8 mouse cellular contexts compared by ENCODE assay signal in the genomic region with DNA sequence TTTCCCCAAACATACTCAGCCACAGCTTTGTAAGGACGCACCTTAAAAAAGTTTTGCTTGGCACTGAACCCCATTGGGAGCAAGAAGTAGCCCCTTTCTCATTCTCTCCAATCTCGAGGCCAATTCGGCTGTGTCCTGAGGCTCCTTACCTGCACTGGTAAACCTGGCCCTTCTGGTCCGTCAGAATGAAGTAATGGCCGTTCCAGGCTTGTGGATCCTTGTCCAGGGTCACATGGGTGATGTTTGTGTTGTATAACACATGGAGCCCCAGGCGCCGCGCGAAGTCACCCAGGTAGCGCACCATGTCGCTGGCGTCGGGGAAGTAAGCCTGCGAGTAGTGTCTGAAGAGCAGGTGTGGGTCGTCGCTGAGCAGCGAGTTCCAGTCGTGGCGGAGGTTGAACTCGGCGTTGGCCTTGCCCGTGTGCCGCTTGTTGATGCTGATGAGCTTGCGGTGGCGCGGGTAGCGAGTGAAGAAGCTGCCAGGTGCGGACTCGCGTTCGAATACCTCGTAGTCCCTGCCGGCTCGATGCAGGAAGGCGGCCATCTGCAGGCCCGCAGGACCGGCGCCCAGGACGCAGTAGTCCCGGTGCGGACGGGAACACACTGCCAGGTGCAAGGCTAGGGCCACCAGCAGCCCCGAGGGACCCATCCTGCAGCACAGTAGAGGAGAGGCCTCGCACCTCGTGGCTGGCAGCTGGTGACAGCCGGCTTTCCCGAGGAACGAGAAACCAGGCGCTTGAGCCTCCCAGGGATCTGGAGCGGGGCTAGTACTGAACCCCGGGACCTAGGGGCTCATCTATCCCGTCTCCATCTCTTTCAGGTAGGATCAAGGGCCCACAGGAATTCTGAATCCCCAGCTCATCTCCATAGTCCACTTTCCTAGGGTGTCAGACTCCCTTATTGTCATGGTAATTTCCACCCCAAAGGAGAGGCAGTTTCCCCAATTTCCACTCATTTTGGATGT. TPM values are rescaled to one million over a fixed set of nuclear protein-coding genes. Genes with fewer than 3 reads are reported as not detected.
DNase-seq lines count a peak whose midpoint lies in the region; ATAC-seq and TF ChIP-seq lines count a peak whose summit lies in the region.

No protein-coding gene starts in this region.

- peaks cover 29% of the 10 kb centered on the region for H3K36me3 ChIP-seq in lung, embryonic 14.5 days (ENCODE audit: insufficient read depth)
- peaks cover 48% of the 10 kb centered on the region for H3K36me3 ChIP-seq in forebrain, embryonic 13.5 days (ENCODE audit: poor library complexity, severe bottlenecking)
- H3K36me3 ChIP-seq in limb, embryonic 12.5 days: peaks cover 40% of the 10 kb centered on the region
- H3K36me3 ChIP-seq in neural tube, embryonic 12.5 days: peaks cover 40% of the 10 kb centered on the region

- H3K4me1 ChIP-seq in lung, embryonic 14.5 days (ENCODE audit: insufficient read depth): peaks cover 10% of the 10 kb centered on the region
- H3K4me1 ChIP-seq in forebrain, embryonic 13.5 days: peaks cover 33% of the 10 kb centered on the region
- H3K4me1 ChIP-seq in limb, embryonic 12.5 days (replicated peaks): peaks cover 27% of the 10 kb centered on the region
- peaks cover 20% of the 10 kb centered on the region for H3K4me1 ChIP-seq in neural tube, embryonic 12.5 days

- no peaks in the 10 kb centered on the region for H3K9me3 ChIP-seq in lung, embryonic 14.5 days (ENCODE audit: low read depth, low read length)
- H3K9me3 ChIP-seq in forebrain, embryonic 13.5 days (replicated peaks): no peaks in the 10 kb centered on the region
- H3K9me3 ChIP-seq in limb, embryonic 12.5 days: no peaks in the 10 kb centered on the region
- no peaks in the 10 kb centered on the region for H3K9me3 ChIP-seq in neural tube, embryonic 12.5 days

- no peak for TF ChIP-seq CTCF in lung, embryonic 14.5 days (IDR thresholded peaks at IDR 0.05; ENCODE audit: low read depth)

- H3K27ac ChIP-seq in lung, embryonic 14.5 days (ENCODE audit: low read depth): no peak overlapping the region
- H3K27ac ChIP-seq in forebrain, embryonic 13.5 days: peak overlapping the region; percentile 59
- no peak overlapping the region for H3K27ac ChIP-seq in limb, embryonic 12.5 days
- no peak overlapping the region for H3K27ac ChIP-seq in neural tube, embryonic 12.5 days

- WGBS in lung, embryonic 14.5 days: 7% methylated on average over 52 of the region's 52 CpGs
- WGBS in forebrain, embryonic 13.5 days: 10% methylated on average over 52 of the region's 52 CpGs
- WGBS in limb, embryonic 12.5 days: 9% methylated on average over 52 of the region's 52 CpGs
- 9% methylated on average over 52 of the region's 52 CpGs for WGBS in neural tube, embryonic 12.5 days

- peak overlapping the region; percentile 84 for H3K4me2 ChIP-seq in lung, embryonic 14.5 days
- H3K4me2 ChIP-seq in forebrain, embryonic 13.5 days: peak overlapping the region; percentile 87
- peak overlapping the region; percentile 84 for H3K4me2 ChIP-seq in limb, embryonic 12.5 days
- peak overlapping the region; percentile 78 for H3K4me2 ChIP-seq in neural tube, embryonic 12.5 days (replicated peaks)

- ATAC-seq in lung, embryonic 14.5 days (ENCODE audit: insufficient read depth): peak; percentile 56
- peak; percentile 61 for ATAC-seq in forebrain, embryonic 13.5 days
- peak; percentile 21; the same call in 1 of the 2 replicates for ATAC-seq in limb, embryonic 12.5 days (ENCODE audit: insufficient number of reproducible peaks, insufficient read depth, low FRiP score, low TSS enrichment, low read depth)
- peak; percentile 68 for ATAC-seq in neural tube, embryonic 12.5 days (ENCODE audit: low FRiP score, low read depth)

- peak overlapping the region; percentile 52 for H3K4me3 ChIP-seq in lung, embryonic 14.5 days (ENCODE audit: low read depth, low read length)
- H3K4me3 ChIP-seq in forebrain, embryonic 13.5 days: peak overlapping the region; percentile 50
- peak overlapping the region; percentile 61 for H3K4me3 ChIP-seq in limb, embryonic 12.5 days (replicated peaks)
- peak overlapping the region; percentile 55 for H3K4me3 ChIP-seq in neural tube, embryonic 12.5 days

- H3K27me3 ChIP-seq in lung, embryonic 14.5 days (ENCODE audit: insufficient read depth, low read length): peaks cover 13% of the 10 kb centered on the region
- H3K27me3 ChIP-seq in forebrain, embryonic 13.5 days: peaks cover 4% of the 10 kb centered on the region; the same call in 1 of the 2 replicates
- H3K27me3 ChIP-seq in limb, embryonic 12.5 days: peaks cover 14% of the 10 kb centered on the region
- peaks cover 11% of the 10 kb centered on the region for H3K27me3 ChIP-seq in neural tube, embryonic 12.5 days (replicated peaks)

- peak overlapping the region; percentile 50 for H3K9ac ChIP-seq in lung, embryonic 14.5 days
- H3K9ac ChIP-seq in forebrain, embryonic 13.5 days: peak overlapping the region; percentile 70
- H3K9ac ChIP-seq in limb, embryonic 12.5 days (replicated peaks): peak overlapping the region; percentile 59
- peak overlapping the region; percentile 56 for H3K9ac ChIP-seq in neural tube, embryonic 12.5 days

- DNase-seq in lung, embryonic 14.5 days: peak; percentile 21
- no peak for DNase-seq in lung, adult 18-20 months
- DNase-seq in cerebellum, adult 18-20 months: peak; percentile 51 to 63
- DNase-seq in layer of hippocampus, adult 8-10 months (ENCODE audit: low spot score in 2 of 2): no peak
- DNase-seq in left cerebral cortex, adult 8-10 months (ENCODE audit: low spot score in 2 of 2): no peak

RNA-seq across cellular contexts. Expression of a gene that starts 0.8 kb away (rescaled TPM):
- 5.4 and 5.7 TPM in 2 replicates for polyA plus RNA-seq in lung, embryonic 14.5 days (2014; fragmentation: Nextera tagmentation; extraction: Ambion mirVana)
- polyA plus RNA-seq in forebrain, embryonic 13.5 days (2015; fragmentation: Nextera tagmentation; extraction: Ambion mirVana): 6.9 and 8.5 TPM in 2 replicates
- polyA plus RNA-seq in limb, embryonic 12.5 days (2016; fragmentation: Nextera tagmentation; extraction: Ambion mirVana): 6.4 and 7.5 TPM in 2 replicates
- 5.5 and 6.2 TPM in 2 replicates for polyA plus RNA-seq in neural tube, embryonic 12.5 days (2016; fragmentation: Nextera tagmentation; extraction: Ambion mirVana)
- 10 to 100 TPM in 3 of 4 experiments, 1 to 10 TPM in 1; 9.5 to 14.0 (median 13.1) TPM for total RNA-seq in layer of hippocampus, adult 8-10 months (2022)
- 10 to 100 TPM; 12.1 to 15.8 (median 14.5) TPM for total RNA-seq in left cerebral cortex, adult 8-10 months (2022)

RNA-seq across cellular contexts. Expression of a gene that starts 14.9 kb away (rescaled TPM):
- 212 and 239 TPM in 2 replicates for polyA plus RNA-seq in lung, embryonic 14.5 days (2014; fragmentation: Nextera tagmentation; extraction: Ambion mirVana)
- polyA plus RNA-seq in forebrain, embryonic 13.5 days (2015; fragmentation: Nextera tagmentation; extraction: Ambion mirVana): 200 and 207 TPM in 2 replicates
- 222 and 224 TPM in 2 replicates for polyA plus RNA-seq in limb, embryonic 12.5 days (2016; fragmentation: Nextera tagmentation; extraction: Ambion mirVana)
- polyA plus RNA-seq in neural tube, embryonic 12.5 days (2016; fragmentation: Nextera tagmentation; extraction: Ambion mirVana): 204 and 205 TPM in 2 replicates
- 100 to 1,000 TPM in 3 of 4 experiments, 10 to 100 TPM in 1; 85.5 to 112 (median 106) TPM for total RNA-seq in layer of hippocampus, adult 8-10 months (2022)
- total RNA-seq in left cerebral cortex, adult 8-10 months (2022): 100 to 1,000 TPM in 2 of 4 experiments, 10 to 100 TPM in 2; 87.5 to 106 (median 98.6) TPM

RNA-seq across cellular contexts. Expression of a gene that starts 26.9 kb away (rescaled TPM):
- 209 and 227 TPM in 2 replicates for polyA plus RNA-seq in lung, embryonic 14.5 days (2014; fragmentation: Nextera tagmentation; extraction: Ambion mirVana)
- 234 and 249 TPM in 2 replicates for polyA plus RNA-seq in forebrain, embryonic 13.5 days (2015; fragmentation: Nextera tagmentation; extraction: Ambion mirVana)
- polyA plus RNA-seq in limb, embryonic 12.5 days (2016; fragmentation: Nextera tagmentation; extraction: Ambion mirVana): 215 and 217 TPM in 2 replicates
- polyA plus RNA-seq in neural tube, embryonic 12.5 days (2016; fragmentation: Nextera tagmentation; extraction: Ambion mirVana): 208 and 218 TPM in 2 replicates
- 100 to 1,000 TPM; 119 to 130 (median 128) TPM for total RNA-seq in layer of hippocampus, adult 8-10 months (2022)
- 100 to 1,000 TPM; 126 to 139 (median 131) TPM for total RNA-seq in left cerebral cortex, adult 8-10 months (2022)

Comparison
In these comparisons a context has a peak if more than half of its experiments do, and no peak if none do; other contexts are left out.
1. DNase-seq: peak in lung, embryonic 14.5 days (single experiment) and cerebellum, adult 18-20 months (2 of 2); none in lung, adult 18-20 months (0 of 2), layer of hippocampus, adult 8-10 months (0 of 2) and left cerebral cortex, adult 8-10 months (0 of 2).
2. Peak in every context shown above with its lines, with median percentiles within 50 percentile points of each other: ATAC-seq, H3K4me2 ChIP-seq, H3K4me3 ChIP-seq and H3K9ac ChIP-seq.